Mouse (Mus musculus) layer of hippocampus, adult 18-20 months (tissue): ENCODE data around the gene Ace2. TPM values are rescaled to one million over a fixed set of nuclear protein-coding genes. Genes with fewer than 3 reads are reported as not detected.

ENCODE experiments used
- DNase-seq, 2 experiments: peaks; one replicate each; pipeline ENCODE4 v3.0.0; 2022; ENCODE audit warnings: low spot score in 2 of 2
- long read RNA-seq: library from polyadenylated mRNA; stranded (forward); transcript quantifications from one replicate; pipeline ENCODE4 v2.0.0, GENCODE M21; 2021
- total RNA-seq, 2 experiments: library from RNA; stranded (reverse); gene quantifications; 2 replicates each; pipeline ENCODE4 v1.2.3; 2021

The Ace2 gene
- total RNA-seq, result under 1 TPM; 0.61 to 0.67 TPM
- long read RNA-seq, partial matches to known transcripts, result 0 of 4 reads
- long read RNA-seq, other reads (novel, unspliced or antisense), result 0 of 4 reads

GRCm38 (mm10) chrX:164139032-164139431 lies at the start of gene Ace2:
Gene Ace2 (plus strand): TSS chrX:164139332.
- DNase-seq, result no peak

- no peak for DNase-seq
Observed at GRCm38 (mm10) chrX:164089916-164090315, 49.2 kb upstream of the Ace2 start.

GRCm38 (mm10) chrX:164092300-164093169 lies 46.6 kb upstream of the Ace2 start:
- no peak for DNase-seq

DNA sequence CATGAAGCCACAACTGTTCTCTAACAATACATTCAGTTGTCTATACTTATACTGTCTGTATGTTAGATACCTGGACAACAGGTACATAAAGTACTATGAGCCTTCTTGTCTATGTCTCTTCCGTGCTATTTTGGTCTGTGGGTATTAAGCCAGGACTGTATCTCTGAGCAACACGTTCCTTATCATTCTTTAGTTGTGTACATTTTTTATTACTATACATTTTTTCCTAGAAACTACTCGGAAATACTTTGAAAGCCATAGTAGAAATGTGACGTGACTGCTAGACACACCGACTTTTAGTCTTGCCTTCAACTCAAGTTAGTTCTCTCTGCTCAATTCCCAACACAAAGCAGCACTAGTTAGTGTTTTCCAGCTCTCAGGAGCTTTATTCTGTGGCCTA lies 45.7 kb upstream of the Ace2 start:
- DNase-seq, result no peak

DNA sequence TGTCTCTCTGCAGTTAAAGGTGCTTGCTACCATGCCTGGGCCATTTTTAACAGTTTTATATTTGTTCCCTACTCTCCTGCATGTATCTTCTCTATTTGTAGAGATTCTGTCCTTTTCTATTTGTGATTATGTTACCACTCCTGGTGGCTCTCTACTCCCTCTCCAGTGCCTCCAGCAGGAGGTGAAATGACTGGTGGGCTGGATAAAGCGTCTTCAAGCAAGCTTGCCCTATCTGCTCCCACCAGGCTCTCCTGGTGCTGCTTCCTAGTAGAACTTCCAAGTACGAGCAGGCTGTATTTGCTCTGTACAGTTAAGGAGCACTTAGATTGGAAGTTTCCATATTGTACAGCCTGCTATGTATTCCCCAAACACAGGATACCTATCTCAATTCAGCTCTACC lies 43.3 kb upstream of the Ace2 start:
- DNase-seq, result no peak

DNA sequence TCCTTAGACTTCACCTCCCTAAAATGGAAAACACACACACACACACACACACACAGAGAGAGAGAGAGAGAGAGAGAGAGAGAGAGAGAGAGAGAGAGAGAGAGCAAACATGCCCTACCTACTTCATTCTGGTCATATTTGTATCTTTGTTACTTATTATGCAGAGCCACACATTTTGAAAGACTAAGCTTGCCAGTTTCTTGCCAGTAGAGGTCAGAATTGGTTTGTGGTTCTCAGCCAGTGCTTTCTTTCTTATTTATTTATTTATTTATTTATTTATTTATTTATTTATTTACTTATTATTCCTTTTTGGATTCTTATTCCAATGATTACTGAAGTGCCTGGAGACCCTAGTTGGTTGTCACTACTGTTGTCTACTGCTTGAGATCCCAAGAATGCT lies 37.6 kb upstream of the Ace2 start:
- DNase-seq, result peak in 1 of 2 experiments; percentile 7

GRCm38 (mm10) chrX:164102198-164102597 lies 36.9 kb upstream of the Ace2 start:
- DNase-seq, result no peak

- DNase-seq, result no peak
Observed at GRCm38 (mm10) chrX:164102656-164103055, 36.5 kb upstream of the Ace2 start.

DNA sequence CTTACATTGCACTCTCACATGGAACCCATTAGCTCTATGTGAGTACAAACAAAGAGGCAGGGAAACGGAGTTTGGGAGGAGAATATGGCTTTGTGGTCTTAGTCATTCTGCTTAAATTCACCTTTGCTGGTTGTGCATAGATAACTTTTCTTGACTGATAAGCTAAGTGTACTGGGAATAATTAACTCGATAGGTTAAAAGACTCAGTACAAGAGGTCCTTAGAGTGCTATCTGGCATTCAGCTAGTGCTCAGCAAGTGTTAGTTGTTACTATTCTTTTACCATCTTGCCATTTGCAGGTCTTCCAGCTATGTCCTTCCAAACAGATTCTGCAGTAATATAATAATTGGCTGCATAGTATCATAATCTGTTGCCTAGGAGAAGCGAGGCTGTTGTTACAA lies 28.0 kb upstream of the Ace2 start:
- no peak for DNase-seq

- no peak for DNase-seq
Observed at GRCm38 (mm10) chrX:164113744-164114143, 25.4 kb upstream of the Ace2 start.

DNA sequence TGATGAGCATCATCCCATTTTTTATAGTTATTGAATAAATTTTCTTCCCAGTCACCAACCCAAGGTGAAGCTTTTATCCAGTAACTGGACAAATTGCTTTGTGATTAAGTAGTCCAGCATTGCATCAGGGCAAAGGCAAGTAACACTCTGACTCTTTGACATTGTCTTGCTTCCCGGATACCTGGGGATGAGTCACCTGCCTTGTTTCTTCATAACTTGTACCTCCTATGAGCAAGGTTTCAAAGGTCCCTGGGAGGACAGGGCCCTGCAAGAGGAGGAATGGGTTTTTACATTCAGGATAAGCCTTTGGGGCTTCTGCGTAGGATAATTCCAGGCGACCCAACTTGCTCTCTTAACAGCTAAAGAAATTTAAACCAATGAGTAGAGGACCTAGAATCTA lies 15.2 kb upstream of the Ace2 start:
- no peak for DNase-seq

GRCm38 (mm10) chrX:164133531-164133930 lies 5.6 kb upstream of the Ace2 start:
- no peak for DNase-seq

GRCm38 (mm10) chrX:164135304-164135818 lies 3.8 kb upstream of the Ace2 start:
- DNase-seq, result no peak

GRCm38 (mm10) chrX:164145463-164146250 lies 6.5 kb downstream of the Ace2 start:
- no peak for DNase-seq

DNA sequence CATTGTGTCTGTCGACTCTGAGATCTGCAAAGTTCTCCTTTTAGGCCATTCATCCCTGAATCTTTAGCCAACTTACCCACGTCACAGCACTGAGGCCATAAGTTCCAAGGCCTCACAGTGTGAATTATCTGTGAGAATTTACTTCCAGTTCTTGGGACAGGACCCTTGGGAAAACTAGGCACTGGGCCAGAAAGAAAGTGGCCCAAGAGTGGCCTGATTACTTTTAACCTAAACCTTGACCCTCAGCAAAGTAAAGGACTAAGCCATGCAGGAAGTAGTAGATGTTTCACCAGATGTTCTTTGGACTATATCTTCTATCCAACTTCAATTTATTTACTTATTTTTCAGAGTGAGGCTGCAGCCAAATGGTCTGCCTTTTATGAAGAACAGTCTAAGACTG lies 13.6 kb downstream of the Ace2 start:
- DNase-seq, result no peak

- no peak for DNase-seq
Observed at GRCm38 (mm10) chrX:164153606-164154005, 14.5 kb downstream of the Ace2 start.

- DNase-seq, result no peak
Observed at GRCm38 (mm10) chrX:164154594-164154993, 15.5 kb downstream of the Ace2 start.

DNA sequence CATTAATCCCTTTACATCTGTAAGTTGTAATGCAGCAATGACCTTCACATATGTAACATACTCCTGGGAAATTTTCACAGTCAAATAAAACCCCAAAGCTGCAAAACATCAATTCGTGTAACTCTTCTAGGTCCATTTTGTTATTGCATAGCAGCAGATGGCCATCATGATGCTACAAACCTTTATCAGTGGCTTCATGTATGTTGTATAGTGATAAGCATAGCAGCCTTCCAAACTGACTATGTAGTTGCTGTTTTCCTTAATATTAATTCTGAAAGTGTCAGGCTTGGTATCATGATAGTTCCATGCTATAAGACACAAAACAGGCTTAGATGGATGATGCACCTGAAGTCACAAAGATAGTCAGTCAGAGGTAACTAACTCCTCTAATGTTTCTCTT lies 25.5 kb downstream of the Ace2 start:
- DNase-seq, result no peak

DNA sequence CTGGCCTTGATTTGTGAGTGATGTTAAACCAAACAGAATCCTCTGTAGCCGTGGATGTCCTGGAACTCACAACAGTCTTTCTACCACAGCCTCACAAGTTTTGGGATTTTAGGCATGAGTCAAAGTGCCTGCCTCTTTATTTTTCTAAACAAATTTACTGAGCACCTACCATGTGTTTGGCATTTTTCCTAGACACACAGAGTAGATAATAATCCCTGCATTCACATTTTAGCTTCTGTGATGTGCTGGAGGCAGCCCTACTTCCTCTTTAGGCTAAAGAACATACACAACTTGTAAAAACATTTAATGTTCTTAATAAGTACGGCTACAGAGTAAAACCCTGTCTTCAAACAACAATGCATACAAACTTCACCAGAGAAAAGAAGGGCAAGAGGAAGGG lies 31.9 kb downstream of the Ace2 start:
- no peak for DNase-seq

GRCm38 (mm10) chrX:164173880-164174279 lies 34.7 kb downstream of the Ace2 start:
- no peak for DNase-seq

- no peak for DNase-seq
Observed at GRCm38 (mm10) chrX:164175311-164175710, 36.2 kb downstream of the Ace2 start.

DNA sequence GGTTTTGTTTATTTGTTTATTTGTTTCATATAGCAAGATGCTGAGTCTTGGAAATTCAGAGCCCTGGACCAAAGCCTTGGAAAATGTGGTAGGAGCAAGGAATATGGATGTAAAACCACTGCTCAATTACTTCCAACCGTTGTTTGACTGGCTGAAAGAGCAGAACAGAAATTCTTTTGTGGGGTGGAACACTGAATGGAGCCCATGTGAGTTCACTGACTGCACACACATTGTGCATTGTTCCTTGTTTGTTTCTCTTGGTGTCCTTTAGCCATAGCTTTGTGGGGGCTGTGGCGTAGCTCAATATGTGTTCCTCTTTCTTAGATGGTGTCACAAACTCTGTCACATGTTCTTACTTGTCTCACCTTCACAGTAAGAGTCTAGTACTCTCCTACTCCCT lies 36.6 kb downstream of the Ace2 start:
- DNase-seq, result peak in 1 of 2 experiments; percentile 5
